ENCODE assay signal across 13 mouse cellular contexts in genomic region chr1:151766976-151767654, GRCm38 (mm10). TPM values are rescaled to one million over a fixed set of nuclear protein-coding genes. Genes with fewer than 3 reads are reported as not detected.
A peak's percentile ranks its signal among the peaks of the same experiment; 100 is the strongest.
DNase-seq lines count a peak whose midpoint lies in the region; ATAC-seq and TF ChIP-seq lines count a peak whose summit lies in the region.
"Had no signal": no experiment of that assay in that cellular context is flagged by ENCODE, and none has a peak within 500 bp of the region (broad histone marks: within the 10 kb centered on the region; RNA-seq: fewer than 3 reads in every experiment).

No protein-coding gene starts in this region.

- H3K4me1 ChIP-seq in cerebellum, adult 2 months (ENCODE audit: control insufficient read depth, insufficient read depth, low read length), result no peaks in the 10 kb centered on the region
- H3K4me1 ChIP-seq in lung, postnatal 0 days (ENCODE audit: insufficient read depth, low read depth, low read length), result no peaks in the 10 kb centered on the region
- H3K4me1 ChIP-seq: intestine, embryonic 15.5 days had no signal

- no peak overlapping the region for H3K4me3 ChIP-seq in cerebellum, adult 2 months (replicated peaks; ENCODE audit: insufficient read depth, low read depth, low read length)
- no peak overlapping the region for H3K4me3 ChIP-seq in lung, postnatal 0 days (ENCODE audit: low read depth, low read length)
- H3K4me3 ChIP-seq in myocyte, result no peak overlapping the region
- H3K4me3 ChIP-seq: intestine, embryonic 15.5 days had no signal

- no peak overlapping the region for H3ac ChIP-seq in myocyte (ENCODE audit: control insufficient read depth, insufficient read length)

- no peaks in the 10 kb centered on the region for H3K27me3 ChIP-seq in cerebellum, adult 2 months (ENCODE audit: control insufficient read depth, insufficient read depth, low read length)
- no peaks in the 10 kb centered on the region for H3K27me3 ChIP-seq in lung, postnatal 0 days (replicated peaks; ENCODE audit: insufficient read depth, low read length)
- H3K27me3 ChIP-seq in myocyte (ENCODE audit: control insufficient read depth, insufficient read depth, insufficient read length), result no peaks in the 10 kb centered on the region
- H3K27me3 ChIP-seq: intestine, embryonic 15.5 days had no signal

- DNase-seq in cerebellum, adult 2 months, result no peak
- no peak for DNase-seq in cerebellum, postnatal 25 days
- no peak for DNase-seq in lung, postnatal 0 days (ENCODE audit: low spot score)
- DNase-seq in lung, adult 18-20 months, result no peak
- DNase-seq in Muller cell, postnatal 12 days (ENCODE audit: inconsistent ontology term), result peak; percentile 11
- no peak for DNase-seq in ovary, postnatal 36 days (ENCODE audit: low spot score)
- no peak for DNase-seq in ovary, postnatal 10 days (ENCODE audit: low spot score)
- DNase-seq: embryo, embryonic 11 days; right cerebral cortex, postnatal 4 days had no signal

- TF ChIP-seq CTCF in cerebellum, adult 2 months (IDR thresholded peaks at IDR 0.05; ENCODE audit: borderline replicate concordance, insufficient read depth, low read depth, low read length), result 0 out of 2 replicates have a peak, but pooled peaks have one; percentile 19
- peak; percentile 53 for TF ChIP-seq CTCF in lung, postnatal 0 days (IDR thresholded peaks at IDR 0.05)

- peak; percentile 14; the same call in 1 of the 2 replicates for ATAC-seq in lung, postnatal 0 days
- ATAC-seq: forebrain, embryonic 16.5 days; intestine, embryonic 15.5 days had no signal

- WGBS in cerebellum, adult 2 months, result 85% methylated on average over 3 of the region's 3 CpGs
- WGBS in lung, postnatal 0 days, result 64% methylated on average over 3 of the region's 3 CpGs

- no peaks in the 10 kb centered on the region for H3K9me3 ChIP-seq in lung, postnatal 0 days (ENCODE audit: low read length)
- H3K9me3 ChIP-seq: intestine, embryonic 15.5 days had no signal

- no peak overlapping the region for H3K9ac ChIP-seq in lung, postnatal 0 days (replicated peaks; ENCODE audit: low read depth)
- H3K9ac ChIP-seq: intestine, embryonic 15.5 days had no signal

- peaks cover 11% of the 10 kb centered on the region for H3K79me2 ChIP-seq in myocyte (ENCODE audit: control insufficient read depth, insufficient read depth)

- peaks cover 10% of the 10 kb centered on the region for H3K36me3 ChIP-seq in lung, postnatal 0 days (ENCODE audit: insufficient read depth, low read length)
- peaks cover 17% of the 10 kb centered on the region for H3K36me3 ChIP-seq in myocyte (ENCODE audit: control insufficient read depth, insufficient read depth)
- H3K36me3 ChIP-seq: intestine, embryonic 15.5 days had no signal

- TF ChIP-seq EP300 in lung, postnatal 0 days (IDR thresholded peaks at IDR 0.05), result no peak

- no peak overlapping the region for H3K27ac ChIP-seq in cerebellum, adult 2 months (ENCODE audit: insufficient read depth, low read length)
- H3K27ac ChIP-seq in lung, postnatal 0 days (ENCODE audit: low read length), result no peak overlapping the region
- H3K27ac ChIP-seq: intestine, embryonic 15.5 days had no signal

- no peak for TF ChIP-seq POLR2A in cerebellum, adult 2 months (IDR thresholded peaks at IDR 0.05; ENCODE audit: borderline replicate concordance, insufficient read depth, low read length)
- no peak for TF ChIP-seq POLR2A in myocyte (IDR thresholded peaks at IDR 0.05; ENCODE audit: insufficient read length, low read depth)

- H3K4me2 ChIP-seq in lung, postnatal 0 days (replicated peaks; ENCODE audit: low read depth, low read length), result no peak overlapping the region
- peak overlapping the region; percentile 37 for H3K4me2 ChIP-seq in myocyte (ENCODE audit: low read depth)
- H3K4me2 ChIP-seq: heart, embryonic 11.5 days; intestine, embryonic 15.5 days had no signal

TF ChIP-seq in myocyte, 11 proteins besides CTCF, POLR2A, EP300 and RAD21:
- no peak for TF ChIP-seq MYOG (IDR thresholded peaks at IDR 0.05; ENCODE audit: control insufficient read depth in 1 of 3, insufficient read depth in 1 of 3, insufficient read length in 2 of 3, low read depth in 2 of 3)
- TF ChIP-seq MAX (IDR thresholded peaks at IDR 0.05; ENCODE audit: low read depth), result no peak
- TF ChIP-seq TCF12 (IDR thresholded peaks at IDR 0.05; ENCODE audit: insufficient read depth, poor library complexity, severe bottlenecking), result no peak
- TF ChIP-seq SRF (IDR thresholded peaks at IDR 0.05; ENCODE audit: control insufficient read depth, insufficient read length, low read depth), result no peak
- TF ChIP-seq REST (IDR thresholded peaks at IDR 0.05; ENCODE audit: insufficient read depth, insufficient read length), result no peak
- TF ChIP-seq POLR2AphosphoS2 (IDR thresholded peaks at IDR 0.05; ENCODE audit: insufficient read length, low read depth), result no peak
- TF ChIP-seq TCF3 (IDR thresholded peaks at IDR 0.05; ENCODE audit: insufficient read length, low read depth), result no peak
- no peak for TF ChIP-seq CEBPB (IDR thresholded peaks at IDR 0.05; ENCODE audit: insufficient read depth, poor library complexity, severe bottlenecking)

RNA-seq across cellular contexts. Expression of gene Edem3, which starts 11.9 kb away (rescaled TPM):
- polyA plus RNA-seq in cerebellum, adult 2 months (2012; rRNA removed), result 19.9 and 21.3 TPM in 2 replicates
- polyA plus RNA-seq in lung, postnatal 0 days (2015; fragmentation: Nextera tagmentation; extraction: Ambion mirVana), result 10.1 and 11.2 TPM in 2 replicates
- polyA plus RNA-seq in myocyte (2012; fragmentation: generic; extraction: Trizol), result 10.0 TPM
